Mouse (Mus musculus): Measurements from ENCODE around the gene Smco2.

- TF ChIP-seq CTCF (IDR thresholded peaks at IDR 0.05; ENCODE audit: extremely low read depth, insufficient read depth, insufficient read length, insufficient replicate concordance) (no peak), POLR2A (IDR thresholded peaks at IDR 0.05; ENCODE audit: low read depth, low read length) (no peak)
Measured at GRCm38 (mm10) chr6:146881896-146882770, 32.2 kb downstream of the Smco2 start.

Measured in spleen, adult 2 months (tissue).